Mouse (Mus musculus): ENCODE results near the gene Spag6.

Gene Spag6

GRCm38 (mm10) chr2:18688286-18688685 lies 5.5 kb upstream of the Spag6 start:
- DNase-seq (ENCODE audit: low spot score in 2 of 2), result no peak

DNA sequence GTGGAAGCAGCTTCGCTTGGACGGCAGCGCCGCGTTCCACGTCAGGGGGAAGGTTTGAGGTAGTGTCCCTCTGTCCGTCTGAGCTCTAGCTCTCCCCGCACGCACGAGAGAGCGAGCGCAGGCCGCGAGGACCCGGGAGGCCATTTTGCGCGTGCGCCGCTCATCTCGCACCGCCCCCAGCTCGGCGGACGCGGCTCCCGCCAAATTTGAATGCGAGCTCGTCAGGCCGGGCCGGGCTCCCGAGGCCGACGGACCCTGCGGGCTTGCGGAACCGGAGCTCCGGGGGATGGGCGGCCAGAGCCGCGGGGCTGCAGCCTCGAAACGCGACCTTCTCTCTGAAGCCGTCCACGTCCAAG lies 5.1 kb upstream of the Spag6 start:
- DNase-seq (ENCODE audit: low spot score in 2 of 2), result peak; percentile 55 to 77

DNA sequence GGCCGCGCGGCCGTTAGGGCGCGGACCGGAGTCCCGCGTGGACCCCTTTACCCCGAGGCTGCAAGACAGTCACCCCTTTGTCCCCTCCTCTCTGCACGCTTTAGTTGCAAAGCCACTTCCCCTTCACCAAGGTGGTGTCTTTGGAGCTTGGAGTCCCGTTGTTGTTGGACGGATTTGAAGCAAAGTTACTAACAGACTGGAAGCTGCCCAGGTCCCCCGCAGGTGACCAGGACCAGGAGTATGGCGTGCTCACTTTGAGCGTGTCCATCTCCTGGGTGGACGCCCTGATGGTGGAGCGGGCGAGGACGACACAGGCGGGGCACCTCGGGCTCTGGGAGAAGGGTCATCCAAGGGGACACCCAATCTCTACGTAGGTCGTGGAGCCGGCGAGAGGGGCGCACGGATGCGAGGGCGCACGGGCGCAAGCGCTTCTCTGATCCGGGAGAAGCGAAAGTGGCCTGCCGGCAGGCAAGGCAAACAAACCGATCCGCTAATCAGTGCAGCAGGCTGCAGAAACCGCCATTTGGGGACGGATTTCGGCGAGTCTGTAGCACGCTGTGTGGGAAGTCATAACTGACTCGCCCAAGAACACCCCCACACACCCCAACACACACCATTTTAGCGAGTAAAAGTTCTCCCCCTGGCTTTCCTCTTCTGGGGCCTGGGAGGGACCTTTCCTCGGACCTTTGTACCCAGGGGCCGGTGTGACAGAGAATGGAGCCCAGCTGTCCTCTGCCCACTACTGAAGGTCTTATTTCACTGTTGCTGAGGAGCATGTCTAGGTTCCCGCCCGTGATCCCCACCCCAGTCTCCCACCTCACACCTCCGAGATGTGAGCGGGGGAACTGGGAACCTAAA lies 4.5 kb upstream of the Spag6 start:
- DNase-seq (ENCODE audit: low spot score in 2 of 2), result peak in 1 of 2 experiments; percentile 48

- peak in 1 of 2 experiments; percentile 6 for DNase-seq (ENCODE audit: low spot score in 2 of 2)
These were observed 3.7 kb upstream of the Spag6 start for GRCm38 (mm10) chr2:18690055-18690691.

- no peak for DNase-seq (ENCODE audit: low spot score in 2 of 2)
These were observed 3.1 kb upstream of the Spag6 start for GRCm38 (mm10) chr2:18690756-18691155.

- DNase-seq (ENCODE audit: low spot score in 2 of 2), result no peak
These were observed 1.8 kb upstream of the Spag6 start for GRCm38 (mm10) chr2:18692031-18692430.

DNA sequence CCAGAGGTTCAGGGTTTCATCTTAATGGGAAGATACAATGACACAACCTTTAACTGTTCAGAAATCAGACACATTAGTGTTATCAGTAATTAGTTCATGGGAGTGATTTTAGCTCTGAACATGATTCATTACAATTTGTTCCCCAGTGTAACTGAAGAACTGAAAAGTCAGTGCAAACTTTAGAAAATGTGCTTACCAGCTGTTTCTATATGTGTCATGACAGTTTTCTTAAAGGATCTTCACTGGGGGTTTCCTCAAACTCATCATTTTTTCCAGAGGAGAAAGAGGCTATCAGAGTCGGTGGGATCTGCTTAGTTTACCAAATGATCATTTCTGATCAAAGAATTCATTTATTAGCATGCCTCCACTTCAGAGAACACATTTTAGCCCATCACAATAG lies 1.3 kb upstream of the Spag6 start:
- no peak for DNase-seq (ENCODE audit: low spot score in 2 of 2)

DNA sequence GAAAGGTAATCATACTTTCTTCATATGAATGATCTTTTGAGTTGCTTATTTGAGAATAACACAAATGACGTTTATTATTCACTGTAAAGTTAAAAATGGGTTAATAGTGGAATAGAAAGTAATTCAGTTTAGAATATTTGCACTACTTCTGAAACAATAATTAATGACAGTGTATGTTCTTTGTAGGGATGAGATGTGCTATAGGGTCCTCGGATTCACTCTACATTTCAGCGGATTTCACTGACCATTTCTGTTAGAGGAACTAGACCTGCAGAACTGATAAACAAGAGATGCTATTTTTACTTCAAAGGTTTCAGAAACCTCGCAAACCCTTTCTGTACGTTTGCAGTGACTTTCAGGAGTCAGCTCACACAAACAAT lies 351 bp upstream of the Spag6 start:
- no peak for DNase-seq (ENCODE audit: low spot score in 2 of 2)

DNA sequence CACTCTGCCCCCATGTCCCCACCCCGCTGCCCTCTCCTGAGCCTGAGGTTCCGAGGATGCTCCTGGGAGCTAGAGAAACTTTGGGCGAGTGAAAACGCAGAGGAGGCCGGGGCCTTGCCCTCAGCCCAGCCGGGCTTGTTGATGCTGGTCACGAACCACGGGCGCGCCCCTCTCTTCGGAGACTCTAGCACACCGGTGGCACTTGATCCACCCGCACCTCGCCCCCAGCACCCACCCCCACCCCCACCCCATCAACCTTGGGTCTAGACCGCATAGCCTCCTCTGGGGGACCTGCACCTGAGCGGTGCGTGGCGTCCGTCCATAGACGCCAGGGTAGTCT lies 749 bp downstream of the Spag6 start:
- DNase-seq (ENCODE audit: low spot score in 2 of 2), result no peak

DNA sequence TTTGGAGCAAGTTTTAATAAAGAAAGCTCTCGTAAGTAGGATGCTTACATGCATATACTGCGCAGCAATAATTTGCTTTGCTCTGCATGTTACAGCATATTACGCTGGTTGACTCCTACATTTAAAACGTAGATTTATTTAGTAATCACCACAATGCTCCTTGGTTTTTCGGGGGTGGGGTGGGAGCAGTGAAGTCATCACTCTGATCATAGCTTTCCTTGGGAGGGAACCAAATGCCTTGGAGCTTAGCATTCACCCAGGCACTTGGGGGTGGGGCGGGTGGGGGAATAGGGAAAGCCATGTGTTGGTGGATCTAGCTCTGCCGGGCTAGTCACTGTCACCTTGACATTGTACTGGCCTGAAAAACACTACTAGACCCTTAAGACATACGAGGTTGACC lies 1.3 kb downstream of the Spag6 start:
- DNase-seq (ENCODE audit: low spot score in 2 of 2), result no peak

DNA sequence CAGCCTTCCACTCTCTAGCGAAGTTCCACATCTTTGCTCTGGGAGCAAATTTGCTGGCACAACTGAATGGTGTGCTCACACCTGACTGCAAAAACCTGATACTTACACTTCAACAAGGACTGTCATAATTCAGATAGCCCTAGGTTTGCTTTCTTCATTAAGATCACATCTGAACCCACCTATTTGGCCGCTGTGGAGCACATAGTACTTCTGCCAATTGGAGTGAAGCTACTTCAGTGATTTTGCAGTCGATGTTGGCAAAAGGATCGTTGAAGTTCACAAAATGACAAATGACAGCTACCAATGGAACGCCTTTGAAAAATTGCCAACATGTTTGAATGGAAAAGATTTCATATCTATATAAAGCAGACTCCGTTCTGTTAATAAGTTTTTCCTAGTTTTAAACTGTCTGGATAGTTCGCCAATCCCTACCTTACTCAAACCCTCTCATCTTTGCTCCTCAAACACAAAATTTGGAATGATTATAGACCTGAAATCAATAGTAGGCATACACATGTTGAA lies 1.9 kb downstream of the Spag6 start:
- DNase-seq (ENCODE audit: low spot score in 2 of 2), result no peak

- DNase-seq (ENCODE audit: low spot score in 2 of 2), result peak in 1 of 2 experiments; percentile 8
These were observed 3.9 kb downstream of the Spag6 start for GRCm38 (mm10) chr2:18697591-18698244.

DNA sequence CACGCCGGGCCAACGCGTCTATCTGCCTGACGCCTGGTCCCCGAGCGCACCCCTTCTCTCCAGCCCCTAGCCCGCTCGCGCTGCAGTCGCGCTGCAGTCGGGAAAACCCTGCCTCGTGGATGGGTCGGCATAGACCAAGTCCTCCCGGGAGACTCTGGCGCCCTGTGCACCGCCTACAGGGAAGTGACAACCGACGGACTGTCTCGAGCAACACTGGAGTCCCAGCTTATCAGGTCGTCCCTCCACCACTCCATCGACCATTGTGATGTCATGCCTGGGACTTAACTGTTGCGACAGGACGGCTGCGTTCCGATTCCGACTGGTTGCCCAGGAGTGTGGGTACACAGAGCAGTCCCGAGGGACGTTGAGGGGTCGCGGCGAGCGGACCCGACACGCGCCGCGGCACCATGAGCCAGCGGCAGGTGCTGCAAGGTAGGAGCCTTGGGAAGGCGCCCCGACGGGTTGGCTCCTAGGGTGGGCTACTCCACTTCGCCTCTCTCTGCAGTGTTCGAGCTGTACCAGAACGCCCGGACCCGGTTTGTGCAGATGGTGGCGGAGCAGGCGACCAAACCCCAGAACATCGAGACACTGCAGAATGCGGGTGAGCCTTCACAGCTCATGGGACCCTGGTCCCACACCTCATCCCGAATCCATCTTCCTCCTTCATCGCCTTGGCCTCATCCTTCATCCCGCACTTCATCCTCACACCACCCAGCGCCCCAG lies 5.0 kb downstream of the Spag6 start:
- peak in 1 of 2 experiments; percentile 17 for DNase-seq (ENCODE audit: low spot score in 2 of 2)

- DNase-seq (ENCODE audit: low spot score in 2 of 2), result no peak
These were observed 5.7 kb downstream of the Spag6 start for GRCm38 (mm10) chr2:18699401-18699990.

GRCm38 (mm10) chr2:18710356-18710755 lies 16.5 kb downstream of the Spag6 start:
- DNase-seq (ENCODE audit: low spot score in 2 of 2), result no peak

DNA sequence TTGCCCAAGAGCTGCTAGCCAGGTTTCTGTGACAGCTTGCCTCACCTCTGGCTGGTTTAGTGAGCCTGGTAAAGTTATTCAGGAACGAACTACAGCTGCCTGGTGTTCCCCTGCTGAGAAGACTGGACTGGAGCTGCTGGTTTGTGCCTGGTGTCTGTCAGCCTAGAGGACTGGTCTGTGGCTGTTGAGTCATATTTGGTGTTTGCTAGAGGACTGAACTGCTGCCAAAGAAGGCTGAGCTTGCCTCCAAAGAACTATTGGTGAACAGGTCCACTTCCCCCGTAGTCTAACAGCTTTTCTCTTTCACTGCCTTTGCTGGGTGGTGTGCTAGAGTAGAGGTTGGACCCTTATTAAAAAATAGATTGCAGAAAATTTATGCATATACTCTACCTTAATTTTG lies 19.2 kb downstream of the Spag6 start:
- DNase-seq (ENCODE audit: low spot score in 2 of 2), result no peak

GRCm38 (mm10) chr2:18714337-18714736 lies 20.5 kb downstream of the Spag6 start:
- no peak for DNase-seq (ENCODE audit: low spot score in 2 of 2)

DNA sequence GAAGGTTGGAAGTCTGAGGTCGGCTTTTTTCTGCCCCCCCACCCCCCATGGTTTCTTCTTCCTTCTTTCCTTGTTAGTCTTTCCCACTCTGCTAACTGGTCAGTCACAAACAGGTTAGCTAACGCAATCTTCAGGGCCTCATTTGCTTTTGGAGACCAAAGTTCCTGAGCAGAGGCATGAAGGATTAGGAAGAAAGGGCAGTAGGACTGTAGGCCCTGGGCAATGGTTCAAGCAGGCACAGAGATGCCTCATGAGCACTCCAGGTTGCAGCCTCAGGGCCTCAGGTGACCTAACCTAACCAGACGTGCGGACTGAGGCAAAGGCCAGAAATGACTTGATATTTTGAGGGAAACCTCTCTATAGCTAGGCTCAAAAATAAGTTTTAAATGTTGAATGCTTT lies 24.7 kb downstream of the Spag6 start:
- no peak for DNase-seq (ENCODE audit: low spot score in 2 of 2)

DNA sequence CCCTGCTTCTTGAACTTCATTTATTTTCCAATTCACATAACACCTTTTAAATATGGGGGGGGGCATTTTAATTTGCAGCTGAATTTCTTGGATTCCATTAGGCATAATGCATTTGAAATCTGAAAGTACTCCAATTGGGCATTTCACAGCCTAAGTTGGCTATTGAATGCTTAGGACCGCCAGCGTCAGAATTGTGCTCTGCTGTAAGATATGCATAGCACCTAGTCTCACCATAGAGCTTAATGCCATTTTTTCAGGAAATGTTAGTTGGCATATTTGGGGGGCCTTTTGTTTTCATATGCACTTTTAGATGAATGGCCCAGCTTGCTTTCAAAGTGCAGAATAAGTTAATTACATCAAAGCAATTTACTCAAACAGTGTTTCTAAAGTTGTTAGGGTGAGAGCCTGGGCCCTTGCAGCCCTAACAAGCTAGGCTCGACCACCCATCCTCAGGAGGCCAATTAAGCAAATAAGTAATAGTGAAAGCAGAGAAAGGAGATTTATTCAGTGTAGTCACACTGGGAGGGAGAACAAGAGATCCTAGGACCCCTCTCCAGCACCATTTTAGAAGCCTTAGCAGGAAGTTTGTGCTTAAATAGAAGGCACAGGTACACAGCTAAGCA lies 28.5 kb downstream of the Spag6 start:
- no peak for DNase-seq (ENCODE audit: low spot score in 2 of 2)

DNA sequence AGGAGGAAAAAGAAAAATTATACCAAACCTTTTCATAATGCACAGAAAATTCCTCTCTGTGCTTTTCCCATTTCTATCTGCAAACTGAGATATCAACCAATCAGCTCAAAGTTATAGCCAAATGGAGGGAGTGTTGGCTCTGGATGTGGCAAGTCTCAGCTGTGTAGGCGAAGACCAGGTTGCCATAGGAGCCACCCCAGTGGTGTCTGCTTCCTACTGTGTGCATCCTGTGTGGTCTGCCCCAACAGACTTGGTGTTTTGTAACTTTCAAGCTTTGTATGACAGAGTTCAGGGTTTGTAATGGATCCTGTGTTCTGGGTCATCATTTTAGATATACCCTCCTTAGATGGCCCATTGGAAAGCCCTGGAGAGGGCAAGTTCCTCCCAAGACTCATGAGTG lies 30.6 kb downstream of the Spag6 start:
- no peak for DNase-seq (ENCODE audit: low spot score in 2 of 2)

GRCm38 (mm10) chr2:18725880-18726279 lies 32.0 kb downstream of the Spag6 start:
- DNase-seq (ENCODE audit: low spot score in 2 of 2), result no peak
